Mouse (Mus musculus): ENCODE measurements at regions not wholly inside any gene's neighbourhood (a gene's known extent, or its start where the extent isn't known, plus 50 kb on each side); places are given as distances from the start of the nearest gene placed in this dataset.

- H3K27me3 ChIP-seq = no peaks in the 10 kb centered on the region
- H3K4me3 ChIP-seq = no peak overlapping the region
- no peaks in the 10 kb centered on the region for H3K9me3 ChIP-seq
- WGBS = 5% methylated on average over 13 of the region's 13 CpGs
- no peak overlapping the region for H3K9ac ChIP-seq (replicated peaks)
- no peaks in the 10 kb centered on the region for H3K36me3 ChIP-seq
- H3K27ac ChIP-seq (replicated peaks) = peak overlapping the region; percentile 81
- ATAC-seq (replicated peaks) = peak; percentile 87
- H3K4me2 ChIP-seq (replicated peaks) = 0 out of 2 replicates have a peak overlapping the region, but pooled peaks have one; percentile 1
- peaks cover 33% of the 10 kb centered on the region for H3K4me1 ChIP-seq
Observed at GRCm38 (mm10) chr2:173406344-173407094, 115.9 kb upstream of the 1700021F07Rik start.

- WGBS = 43% methylated on average over 3 of the region's 3 CpGs
- peak; percentile 63 for ATAC-seq (replicated peaks)
- Histone ChIP-seq H3K4me2 (replicated peaks) (0 out of 2 replicates have a peak overlapping the region, but pooled peaks have one; percentile 1), H3K27ac (replicated peaks) (peak overlapping the region; percentile 81), H3K36me3 (no peaks in the 10 kb centered on the region), H3K9me3 (no peaks in the 10 kb centered on the region), H3K27me3 (no peaks in the 10 kb centered on the region), H3K4me3 (no peak overlapping the region), H3K9ac (replicated peaks) (no peak overlapping the region), H3K4me1 (peaks cover 33% of the 10 kb centered on the region)
Observed at GRCm38 (mm10) chr2:173407133-173407532, 115.3 kb upstream of the 1700021F07Rik start.

- 88% methylated on average over 5 of the region's 5 CpGs for WGBS
- H3K27ac ChIP-seq (replicated peaks) = no peak overlapping the region
- peaks cover 41% of the 10 kb centered on the region for H3K4me1 ChIP-seq
- no peaks in the 10 kb centered on the region for H3K9me3 ChIP-seq
- no peak overlapping the region for H3K4me2 ChIP-seq (replicated peaks)
- H3K9ac ChIP-seq (replicated peaks) = no peak overlapping the region
- H3K36me3 ChIP-seq = no peaks in the 10 kb centered on the region
- no peaks in the 10 kb centered on the region for H3K27me3 ChIP-seq
- no peak overlapping the region for H3K4me3 ChIP-seq
- no peak for ATAC-seq (replicated peaks)
Observed at GRCm38 (mm10) chr2:173408681-173409081, 113.7 kb upstream of the 1700021F07Rik start.

GRCm38 (mm10) chr2:173409433-173409832 lies 113.0 kb upstream of the 1700021F07Rik start:
- ATAC-seq (replicated peaks) = no peak
- Histone ChIP-seq H3K36me3 (no peaks in the 10 kb centered on the region), H3K4me1 (peaks cover 48% of the 10 kb centered on the region), H3K27ac (replicated peaks) (no peak overlapping the region), H3K27me3 (no peaks in the 10 kb centered on the region), H3K9me3 (no peaks in the 10 kb centered on the region), H3K4me2 (replicated peaks) (no peak overlapping the region), H3K4me3 (no peak overlapping the region), H3K9ac (replicated peaks) (no peak overlapping the region)
- 20% methylated on average over 16 of the region's 16 CpGs for WGBS

GRCm38 (mm10) chr2:173413906-173414656 lies 108.3 kb upstream of the 1700021F07Rik start:
- peak; percentile 92 for ATAC-seq (replicated peaks)
- WGBS = 32% methylated on average over 18 of the region's 18 CpGs
- H3K36me3 ChIP-seq = no peaks in the 10 kb centered on the region
- H3K4me1 ChIP-seq = peaks cover 24% of the 10 kb centered on the region
- peak overlapping the region; percentile 72 for H3K27ac ChIP-seq (replicated peaks)
- H3K4me3 ChIP-seq = no peak overlapping the region
- H3K4me2 ChIP-seq (replicated peaks) = no peak overlapping the region
- no peaks in the 10 kb centered on the region for H3K9me3 ChIP-seq
- H3K9ac ChIP-seq (replicated peaks) = no peak overlapping the region
- H3K27me3 ChIP-seq = no peaks in the 10 kb centered on the region

GRCm38 (mm10) chr2:173415429-173415828 lies 107.0 kb upstream of the 1700021F07Rik start:
- H3K9me3 ChIP-seq = no peaks in the 10 kb centered on the region
- H3K4me2 ChIP-seq (replicated peaks) = no peak overlapping the region
- no peaks in the 10 kb centered on the region for H3K27me3 ChIP-seq
- no peak for ATAC-seq (replicated peaks)
- peaks cover 17% of the 10 kb centered on the region for H3K4me1 ChIP-seq
- H3K9ac ChIP-seq (replicated peaks) = no peak overlapping the region
- no peak overlapping the region for H3K27ac ChIP-seq (replicated peaks)
- H3K4me3 ChIP-seq = no peak overlapping the region
- 82% methylated on average over 7 of the region's 7 CpGs for WGBS
- no peaks in the 10 kb centered on the region for H3K36me3 ChIP-seq

- no peak overlapping the region for H3K9ac ChIP-seq (replicated peaks)
- H3K4me3 ChIP-seq = no peak overlapping the region
- H3K9me3 ChIP-seq = no peaks in the 10 kb centered on the region
- H3K36me3 ChIP-seq = no peaks in the 10 kb centered on the region
- no peak overlapping the region for H3K4me2 ChIP-seq (replicated peaks)
- H3K4me1 ChIP-seq = peaks cover 17% of the 10 kb centered on the region
- WGBS = 67% methylated on average over 1 of the region's 1 CpGs
- no peak for ATAC-seq (replicated peaks)
- H3K27ac ChIP-seq (replicated peaks) = no peak overlapping the region
- H3K27me3 ChIP-seq = no peaks in the 10 kb centered on the region
Observed at GRCm38 (mm10) chr2:173416921-173417320, 105.5 kb upstream of the 1700021F07Rik start.

GRCm38 (mm10) chr2:173418951-173419350 lies 103.4 kb upstream of the 1700021F07Rik start:
- Histone ChIP-seq H3K4me3 (no peak overlapping the region), H3K4me2 (replicated peaks) (no peak overlapping the region), H3K36me3 (no peaks in the 10 kb centered on the region), H3K4me1 (peaks cover 8% of the 10 kb centered on the region), H3K9me3 (no peaks in the 10 kb centered on the region), H3K27me3 (no peaks in the 10 kb centered on the region), H3K27ac (replicated peaks) (no peak overlapping the region), H3K9ac (replicated peaks) (no peak overlapping the region)
- ATAC-seq (replicated peaks) = no peak
- 86% methylated on average over 7 of the region's 7 CpGs for WGBS

GRCm38 (mm10) chr2:173419972-173420391 lies 102.4 kb upstream of the 1700021F07Rik start:
- 62% methylated on average over 10 of the region's 10 CpGs for WGBS
- ATAC-seq (replicated peaks) = peak; percentile 60; the same call in 1 of the 2 replicates
- no peak overlapping the region for H3K27ac ChIP-seq (replicated peaks)

GRCm38 (mm10) chr2:173420481-173420880 lies 101.9 kb upstream of the 1700021F07Rik start:
- H3K27me3 ChIP-seq = no peaks in the 10 kb centered on the region
- no peaks in the 10 kb centered on the region for H3K4me1 ChIP-seq
- 88% methylated on average over 5 of the region's 5 CpGs for WGBS
- no peak overlapping the region for H3K4me3 ChIP-seq
- no peak overlapping the region for H3K27ac ChIP-seq (replicated peaks)
- H3K9ac ChIP-seq (replicated peaks) = no peak overlapping the region
- no peaks in the 10 kb centered on the region for H3K36me3 ChIP-seq
- H3K9me3 ChIP-seq = no peaks in the 10 kb centered on the region
- no peak overlapping the region for H3K4me2 ChIP-seq (replicated peaks)
- no peak for ATAC-seq (replicated peaks)

More at GRCm38 (mm10) chr2:173419972-173420391, 102.4 kb upstream of the 1700021F07Rik start:
- H3K36me3 ChIP-seq = no peaks in the 10 kb centered on the region
- no peak overlapping the region for H3K9ac ChIP-seq (replicated peaks)
- H3K27me3 ChIP-seq = no peaks in the 10 kb centered on the region
- no peaks in the 10 kb centered on the region for H3K9me3 ChIP-seq
- H3K4me1 ChIP-seq = no peaks in the 10 kb centered on the region
- H3K4me2 ChIP-seq (replicated peaks) = no peak overlapping the region
- no peak overlapping the region for H3K4me3 ChIP-seq

GRCm38 (mm10) chr2:173424875-173425274 lies 97.5 kb upstream of the 1700021F07Rik start:
- Histone ChIP-seq H3K4me1 (peaks cover 4% of the 10 kb centered on the region), H3K4me2 (replicated peaks) (no peak overlapping the region), H3K36me3 (no peaks in the 10 kb centered on the region), H3K9ac (replicated peaks) (no peak overlapping the region), H3K9me3 (no peaks in the 10 kb centered on the region), H3K27me3 (no peaks in the 10 kb centered on the region), H3K4me3 (no peak overlapping the region), H3K27ac (replicated peaks) (no peak overlapping the region)
- ATAC-seq (replicated peaks) = no peak
- 85% methylated on average over 7 of the region's 7 CpGs for WGBS

GRCm38 (mm10) chr2:173425754-173426153 lies 96.6 kb upstream of the 1700021F07Rik start:
- peaks cover 4% of the 10 kb centered on the region for H3K4me1 ChIP-seq
- H3K9ac ChIP-seq (replicated peaks) = no peak overlapping the region
- no peak for ATAC-seq (replicated peaks)
- no peaks in the 10 kb centered on the region for H3K27me3 ChIP-seq
- no peak overlapping the region for H3K4me2 ChIP-seq (replicated peaks)
- 79% methylated on average over 9 of the region's 9 CpGs for WGBS
- H3K4me3 ChIP-seq = no peak overlapping the region
- no peaks in the 10 kb centered on the region for H3K36me3 ChIP-seq
- no peak overlapping the region for H3K27ac ChIP-seq (replicated peaks)
- no peaks in the 10 kb centered on the region for H3K9me3 ChIP-seq

All from forebrain, embryonic 15.5 days (tissue).